Mouse (Mus musculus) heart, embryonic 16.5 days (tissue): ENCODE results near the gene Dazap2. TPM values are rescaled to one million over a fixed set of nuclear protein-coding genes. Genes with fewer than 3 reads are reported as not detected.

ENCODE experiments used
- ATAC-seq: fragments of 200-750 bp; cut with Nextera tagmentation; replicated peaks from 2 replicates; pipeline ENCODE4 v1.8.0; 2017; ENCODE audit warnings: moderate number of reproducible peaks; ENCODE audit not compliant: insufficient read depth, low FRiP score; ENCODE audit errors: extremely low read depth
- H3K27ac ChIP-seq: fragments of 300-500 bp; sonication (generic); 2 replicates; pipeline ENCODE4 v1.5.1; 2014; ENCODE audit warnings: mild to moderate bottlenecking, low read length, control low read depth, moderate library complexity
- H3K27me3 ChIP-seq: fragments of 300-500 bp; sonication (generic); 2 replicates; pipeline ENCODE4 v1.6.1; 2014; ENCODE audit warnings: low read length, mixed read lengths; ENCODE audit not compliant: control insufficient read depth, insufficient read depth
- H3K36me3 ChIP-seq: fragments of 300-500 bp; sonication (generic); 2 replicates; pipeline ENCODE4 v1.6.1; 2014; ENCODE audit not compliant: control insufficient read depth, insufficient read depth
- H3K4me1 ChIP-seq: fragments of 300-500 bp; sonication (generic); 2 replicates; pipeline ENCODE4 v1.6.1; 2014; ENCODE audit warnings: low read length, mixed read lengths; ENCODE audit not compliant: control insufficient read depth, insufficient read depth
- H3K4me2 ChIP-seq: fragments of 300-500 bp; sonication (generic); 2 replicates; pipeline ENCODE4 v1.6.1; 2014; ENCODE audit warnings: low read depth, mild to moderate bottlenecking, control low read depth, low read length
- H3K4me3 ChIP-seq: fragments of 300-500 bp; sonication (generic); 2 replicates; pipeline ENCODE4 v1.5.1; 2014; ENCODE audit warnings: mild to moderate bottlenecking, control low read depth, low read length
- H3K9ac ChIP-seq: fragments of 300-500 bp; sonication (generic); 2 replicates; pipeline ENCODE4 v1.6.1; 2014; ENCODE audit warnings: low read length, control low read depth
- H3K9me3 ChIP-seq: fragments of 300-500 bp; sonication (generic); replicated peaks from 2 replicates; pipeline ENCODE4 v1.6.1; 2016; ENCODE audit warnings: low read length; ENCODE audit not compliant: control insufficient read depth
- WGBS: fragments of 180-500 bp; shearing (Covaris S2); extraction: QIAGEN DNeasy Blood & Tissue Kit; methylation state at CpG from one replicate; pipeline ENCODE4 v1.1.7; 2014; 5-methylcytosine and 5-hydroxymethylcytosine counted together
- microRNA-seq: library from miRNA; unstranded; fragments of <30 nt; microRNA quantifications from one replicate; pipeline ENCODE4, GENCODE M21; 2017
- polyA plus RNA-seq: library from polyadenylated mRNA; unstranded; fragments of >200 nt; fragmentation: Nextera tagmentation; extraction: Ambion mirVana; gene quantifications from 2 replicates; pipeline ENCODE4 v1.2.1, GENCODE M21; 2015

Gene Dazap2
- polyA plus RNA-seq, 1 experiment from 2014 or later = 247 TPM

DNA sequence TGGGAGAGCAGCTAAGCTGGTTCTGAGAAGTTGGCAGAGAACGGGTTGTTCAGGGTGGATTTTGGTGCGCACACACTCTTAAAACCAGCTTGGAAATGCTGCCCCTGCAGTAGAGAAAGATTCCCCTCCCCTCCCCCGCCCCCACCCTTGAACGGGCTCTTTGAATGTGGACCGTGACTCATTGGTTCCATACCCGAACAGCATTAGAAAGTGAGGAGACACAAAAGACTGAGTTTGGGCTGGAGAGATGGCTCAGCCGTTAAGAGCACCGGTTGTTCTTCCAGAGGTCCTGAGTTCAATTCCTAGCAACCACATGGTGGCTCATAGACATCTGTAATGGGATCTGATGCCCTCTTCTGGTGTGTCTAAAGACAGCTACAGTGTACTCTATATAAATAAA lies 54.9 kb downstream of the Dazap2 start:
- Histone ChIP-seq H3K27me3 (no peaks in the 10 kb centered on the region), H3K4me1 (peaks cover 18% of the 10 kb centered on the region), H3K4me2 (no peak overlapping the region), H3K9me3 (no peaks in the 10 kb centered on the region), H3K27ac (no peak overlapping the region), H3K4me3 (no peak overlapping the region), H3K9ac (no peak overlapping the region), H3K36me3 (no peaks in the 10 kb centered on the region)
- no peak for ATAC-seq
- 74% methylated on average over 8 of the region's 8 CpGs for WGBS

Small RNA genes lying within 50 kb of the gene (microRNA-seq; reads per million reads assigned to microRNA genes)
- not detected for gene Mir6961

Other genes starting within 250 kb of the Dazap2 start
- gene Gm5475, start 193.2 kb upstream of the Dazap2 start, polyA plus RNA-seq = not detected in 2 replicates
- 15.3 and 18.6 TPM in 2 replicates for gene Slc11a2, start 190.3 kb upstream of the Dazap2 start, polyA plus RNA-seq
- 15.3 and 15.5 TPM in 2 replicates for gene Letmd1, start 146.3 kb upstream of the Dazap2 start, polyA plus RNA-seq
- gene Csrnp2, start 119.9 kb upstream of the Dazap2 start, polyA plus RNA-seq = 7.2 and 8.3 TPM in 2 replicates
- gene Tfcp2, start 63.3 kb upstream of the Dazap2 start, polyA plus RNA-seq = 16.0 and 19.2 TPM in 2 replicates
- 3.3 and 5.6 TPM in 2 replicates for gene Pou6f1, start 15.4 kb upstream of the Dazap2 start, polyA plus RNA-seq
- gene Smagp, start 21.6 kb downstream of the Dazap2 start, polyA plus RNA-seq = 16.9 and 17.2 TPM in 2 replicates
- gene Bin2, start 54.2 kb downstream of the Dazap2 start, polyA plus RNA-seq = 5.9 and 13.3 TPM in 2 replicates
- 3.3 and 3.5 TPM in 2 replicates for gene Cela1, start 72.6 kb downstream of the Dazap2 start, polyA plus RNA-seq
- 1.0 and 2.4 TPM in 2 replicates for gene Galnt6, start 114.0 kb downstream of the Dazap2 start, polyA plus RNA-seq
- gene Slc4a8, start 146.4 kb downstream of the Dazap2 start, polyA plus RNA-seq = 1.3 and 1.4 TPM in 2 replicates